Mouse (Mus musculus) megakaryocyte-erythroid progenitor cell, adult 5-6 weeks (primary cell): ENCODE data around the gene Afap1. TPM values are rescaled to one million over a fixed set of nuclear protein-coding genes. Genes with fewer than 3 reads are reported as not detected.

Experiments
- ATAC-seq: replicated peaks from 2 replicates; pipeline ENCODE4 v1.8.0; 2016; ENCODE audit warnings: mild to moderate bottlenecking, inconsistent platforms; ENCODE audit not compliant: severe bottlenecking, poor library complexity, low FRiP score, low TSS enrichment
- total RNA-seq, 2 experiments: library from RNA; stranded (forward) in 1 of 2; stranded (reverse) in 1 of 2; fragments of 200-1000, 215-1000 nt in 1 of 2; fragments of >200 nt in 1 of 2; fragmentation: Nextera tagmentation in 1 of 2; gene quantifications; 2 replicates each; pipeline ENCODE4 v1.2.3; 2014 to 2017

Afap1 gene
- total RNA-seq, 2 experiments from 2014 or later: 0.33 to 2.3 TPM

DNA sequence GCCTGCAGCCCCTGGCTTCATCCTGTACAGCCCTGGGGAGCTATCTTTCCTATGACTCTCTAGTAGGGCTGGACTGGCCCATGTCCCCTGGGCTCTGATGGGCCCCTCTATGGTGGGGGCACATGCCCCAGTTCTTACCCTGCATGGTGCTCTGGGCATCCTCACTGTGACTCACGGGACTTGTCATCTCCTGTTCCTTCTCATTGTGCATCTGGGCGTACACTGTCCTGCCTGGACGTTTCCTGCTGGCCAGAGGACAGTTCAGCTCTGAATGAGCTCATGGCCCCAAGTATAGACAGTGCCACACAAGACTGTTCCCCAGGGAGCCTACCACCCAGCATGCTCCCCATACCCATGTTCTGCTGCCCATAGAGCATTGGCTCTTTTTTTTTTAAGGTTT lies 128.0 kb downstream of the Afap1 start:
- ATAC-seq: no peak

GRCm38 (mm10) chr5:36022361-36022760 lies 129.2 kb downstream of the Afap1 start:
- no peak for ATAC-seq

GRCm38 (mm10) chr5:36024003-36024685 lies 131.0 kb downstream of the Afap1 start:
- no peak for ATAC-seq

GRCm38 (mm10) chr5:36025076-36025475 lies 132.0 kb downstream of the Afap1 start:
- ATAC-seq: no peak

DNA sequence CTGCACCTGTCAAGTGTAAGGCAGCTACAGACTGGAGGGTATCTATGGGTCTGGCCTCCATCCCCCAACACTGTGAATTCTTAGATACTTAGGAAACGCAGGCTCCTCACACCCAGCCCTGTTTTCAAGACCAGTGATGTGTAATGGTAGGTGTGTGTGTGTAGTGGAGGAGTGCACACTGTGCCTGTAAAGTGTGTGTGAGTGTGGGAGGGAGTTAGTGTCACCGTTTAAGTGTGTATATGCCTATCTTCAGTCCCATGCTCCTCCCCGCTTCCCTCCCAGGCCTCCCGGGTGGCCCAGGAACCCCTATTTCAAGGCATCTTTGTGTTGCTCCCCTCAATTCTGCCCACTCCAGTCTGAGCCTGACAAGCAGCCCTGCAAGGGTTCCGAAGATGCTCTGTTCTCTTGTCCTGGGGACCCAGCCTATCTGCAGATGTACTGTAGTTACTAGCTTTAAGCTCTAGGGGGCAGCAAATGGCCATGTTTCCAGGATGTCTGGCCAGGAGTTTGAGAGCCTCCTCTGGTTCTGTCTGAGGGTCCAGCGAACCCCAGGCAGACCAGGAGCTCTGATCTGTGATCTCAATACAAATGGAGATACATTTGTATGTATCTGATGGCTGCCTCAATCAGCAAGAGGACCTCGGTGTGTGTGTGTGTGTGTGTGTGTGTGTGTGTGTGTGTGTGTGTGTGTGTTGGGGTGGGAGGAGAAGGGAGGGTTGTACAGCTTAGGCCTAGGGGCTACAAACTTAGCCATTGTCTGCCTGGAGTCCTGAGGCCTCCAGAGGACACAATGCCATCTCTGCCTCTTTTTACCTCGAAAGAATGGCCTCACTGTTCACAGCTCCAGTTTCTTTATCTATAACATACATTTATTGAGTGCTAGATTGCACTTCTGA lies 140.7 kb downstream of the Afap1 start:
- ATAC-seq: no peak

- ATAC-seq: 0 out of 2 replicates have a peak, but pooled peaks have one; percentile 28
These were observed 146.5 kb downstream of the Afap1 start for GRCm38 (mm10) chr5:36039596-36039995.

DNA sequence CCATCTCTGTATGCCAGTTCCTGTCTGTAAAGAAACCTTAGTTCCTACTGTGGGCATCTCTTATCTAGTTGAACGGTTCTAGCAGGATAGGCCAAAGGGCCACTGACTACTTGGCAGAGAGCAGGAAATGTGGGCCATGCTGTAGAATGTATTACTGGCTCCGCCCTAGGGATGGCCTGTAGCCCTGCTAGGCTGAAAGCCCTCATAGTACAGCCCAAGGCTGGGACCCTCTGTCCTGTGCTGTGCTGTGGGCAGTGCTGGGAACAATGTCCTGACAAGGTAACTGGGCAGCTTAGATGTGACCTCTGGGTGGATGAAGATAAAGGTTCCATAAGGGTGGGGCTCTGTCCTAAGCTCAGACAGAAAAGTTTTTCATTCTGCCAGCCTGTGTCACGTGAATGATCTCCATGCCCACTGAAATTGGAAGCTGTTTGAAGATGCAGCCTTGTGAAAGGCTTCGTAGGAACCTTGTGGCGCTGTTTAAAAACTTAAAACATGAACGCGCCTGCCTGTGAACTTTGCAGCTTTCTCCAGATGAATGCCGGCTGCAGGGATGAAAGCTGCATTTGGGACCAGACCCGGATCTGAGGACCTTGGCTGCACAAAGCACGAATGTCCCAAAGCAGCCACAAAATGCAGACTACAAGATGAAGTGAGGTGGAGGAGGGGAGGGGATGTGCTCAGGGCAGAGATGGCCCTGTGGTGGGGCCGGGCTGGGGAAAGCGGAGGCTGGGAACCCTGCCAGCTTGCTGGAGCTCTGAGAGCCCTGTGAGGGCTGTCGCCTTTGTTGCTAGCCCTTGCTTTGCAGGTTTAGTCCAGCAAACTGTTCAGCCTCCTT lies 147.5 kb downstream of the Afap1 start:
- no peak for ATAC-seq

- no peak for ATAC-seq
These were observed 148.1 kb downstream of the Afap1 start for GRCm38 (mm10) chr5:36041236-36041562.

- ATAC-seq: no peak
These were observed 148.6 kb downstream of the Afap1 start for GRCm38 (mm10) chr5:36041756-36042155.

DNA sequence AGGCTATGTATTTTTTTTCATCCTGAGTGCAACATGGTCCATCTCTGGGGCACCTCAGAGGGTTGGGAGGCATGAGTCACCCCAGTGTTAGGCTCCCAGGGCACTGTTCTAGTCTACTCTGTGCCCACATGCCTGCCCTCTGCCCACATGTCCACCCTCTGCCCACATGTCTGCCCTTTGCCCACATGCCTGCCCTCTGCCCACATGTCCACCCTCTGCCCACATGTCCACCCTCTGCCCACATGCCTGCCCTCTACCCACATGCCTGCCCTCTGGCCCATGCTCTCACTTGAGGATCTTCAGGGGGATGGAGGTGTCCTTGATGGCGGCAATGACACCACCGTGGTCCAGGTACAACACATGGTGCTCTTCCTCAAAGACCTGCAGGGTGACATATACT lies 150.0 kb downstream of the Afap1 start:
- no peak for ATAC-seq

Other genes with a start within 250 kb of the Afap1 start
- not detected in 2 replicates for gene Htra3, start 213.5 kb upstream of the Afap1 start, total RNA-seq (2014; fragmentation: Nextera tagmentation)
- gene Htra3, start 213.5 kb upstream of the Afap1 start, total RNA-seq (2017): not detected in 2 replicates
- 2.5 TPM in 1 of 2 replicates, not detected in the other for gene Sh3tc1, start 153.3 kb upstream of the Afap1 start, total RNA-seq (2014; fragmentation: Nextera tagmentation)
- gene Sh3tc1, start 153.3 kb upstream of the Afap1 start, total RNA-seq (2017): 0.23 TPM in 1 of 2 replicates, not detected in the other
- 0.22 TPM in 1 of 2 replicates, not detected in the other for gene Ablim2, start 135.4 kb upstream of the Afap1 start, total RNA-seq (2014; fragmentation: Nextera tagmentation)
- 0.38 and 3.1 TPM in 2 replicates for gene Ablim2, start 135.4 kb upstream of the Afap1 start, total RNA-seq (2017)